25 mouse cellular contexts compared by ENCODE assay signal in genomic region chr9:51182716-51183710, GRCm38 (mm10). TPM values are rescaled to one million over a fixed set of nuclear protein-coding genes. Genes with fewer than 3 reads are reported as not detected.
A peak's percentile ranks its signal among the peaks of the same experiment; 100 is the strongest.
DNase-seq lines count a peak whose midpoint lies in the region; ATAC-seq and TF ChIP-seq lines count a peak whose summit lies in the region.
"Had no signal": no experiment of that assay in that cellular context is flagged by ENCODE, and none has a peak within 500 bp of the region (broad histone marks: within the 10 kb centered on the region; RNA-seq: fewer than 3 reads in every experiment).

No protein-coding gene starts in this region.

- H3K4me1 ChIP-seq in liver, adult 2 months (ENCODE audit: control insufficient read depth, insufficient read depth, low read length), result no peaks in the 10 kb centered on the region
- H3K4me1 ChIP-seq in small intestine, adult 2 months (ENCODE audit: control insufficient read depth, insufficient read depth, insufficient read length, low read length), result no peaks in the 10 kb centered on the region
- no peaks in the 10 kb centered on the region for H3K4me1 ChIP-seq in forebrain, embryonic 11.5 days (replicated peaks; ENCODE audit: control insufficient read depth, insufficient read depth, low read length)
- H3K4me1 ChIP-seq: forebrain, embryonic 13.5 days; heart, embryonic 13.5 days; hindbrain, embryonic 12.5 days had no signal

- DNase-seq in liver, adult 2 months (ENCODE audit: extremely low read depth, low read depth, low spot score), result peak; percentile 3
- no peak for DNase-seq in liver
- DNase-seq in A20 (ENCODE audit: low read depth, low spot score), result peak; percentile 95
- peak; percentile 65 to 66 for DNase-seq in B cell, adult 2 months
- no peak for DNase-seq in forebrain, embryonic 11.5 days (ENCODE audit: low spot score)
- no peak for DNase-seq in layer of hippocampus, postnatal 25 days (ENCODE audit: extremely low spot score in 1 of 2, low spot score in 1 of 2)
- DNase-seq in heart, postnatal 4 days, result no peak
- DNase-seq: adrenal gland, postnatal 14 days; cerebellum, adult 18-20 months; forebrain, postnatal 0 days; gastrocnemius, postnatal 25 days; heart, postnatal 36 days had no signal

- no peak overlapping the region for H3K27ac ChIP-seq in liver, adult 2 months (replicated peaks; ENCODE audit: insufficient read depth, low read depth, low read length)
- 0 out of 2 replicates have a peak overlapping the region, but pooled peaks have one; percentile 18 for H3K27ac ChIP-seq in small intestine, adult 2 months (ENCODE audit: insufficient read depth, low read depth, low read length)
- no peak overlapping the region for H3K27ac ChIP-seq in forebrain, embryonic 11.5 days (ENCODE audit: low read depth, low read length)
- H3K27ac ChIP-seq: embryonic facial prominence, embryonic 13.5 days; forebrain, embryonic 13.5 days; heart, embryonic 13.5 days; hindbrain, embryonic 12.5 days; hindbrain, postnatal 0 days had no signal

- no peak overlapping the region for H3K9ac ChIP-seq in liver, adult 2 months (ENCODE audit: low read depth, low read length)
- no peak overlapping the region for H3K9ac ChIP-seq in forebrain, embryonic 11.5 days (ENCODE audit: low read length)
- H3K9ac ChIP-seq: embryonic facial prominence, embryonic 13.5 days; forebrain, embryonic 13.5 days; forebrain, postnatal 0 days; heart, embryonic 13.5 days; hindbrain, embryonic 12.5 days had no signal

- no peak for TF ChIP-seq POLR2A in liver, adult 2 months (IDR thresholded peaks at IDR 0.05; ENCODE audit: extremely low read depth, insufficient read depth, low read length)
- no peak for TF ChIP-seq POLR2A in small intestine, adult 2 months (IDR thresholded peaks at IDR 0.05; ENCODE audit: low read depth, low read length)

- H3K4me3 ChIP-seq in liver, adult 2 months (ENCODE audit: insufficient read depth, low read depth, low read length), result no peak overlapping the region
- no peak overlapping the region for H3K4me3 ChIP-seq in small intestine, adult 2 months (ENCODE audit: low read depth, low read length)
- no peak overlapping the region for H3K4me3 ChIP-seq in forebrain, embryonic 11.5 days (ENCODE audit: low read depth, low read length)
- H3K4me3 ChIP-seq: embryonic facial prominence, embryonic 13.5 days; forebrain, embryonic 13.5 days; heart, embryonic 13.5 days; hindbrain, embryonic 12.5 days had no signal

- TF ChIP-seq CTCF in liver, adult 2 months (IDR thresholded peaks at IDR 0.05; ENCODE audit: low read depth, low read length), result no peak
- no peak for TF ChIP-seq CTCF in small intestine, adult 2 months (IDR thresholded peaks at IDR 0.05; ENCODE audit: extremely low read depth, insufficient read length, insufficient replicate concordance, low read depth, low read length)

- H3K4me2 ChIP-seq in forebrain, embryonic 11.5 days (ENCODE audit: low read depth, low read length, severe bottlenecking), result no peak overlapping the region
- H3K4me2 ChIP-seq: embryonic facial prominence, embryonic 13.5 days; forebrain, embryonic 13.5 days; heart, embryonic 13.5 days; hindbrain, embryonic 12.5 days had no signal

- no peaks in the 10 kb centered on the region for H3K36me3 ChIP-seq in liver, adult 2 months (ENCODE audit: control insufficient read depth, insufficient read depth, low read length)
- H3K36me3 ChIP-seq in small intestine, adult 2 months (ENCODE audit: control insufficient read depth, insufficient read depth, low read length), result no peaks in the 10 kb centered on the region
- no peaks in the 10 kb centered on the region for H3K36me3 ChIP-seq in forebrain, embryonic 11.5 days (ENCODE audit: control insufficient read depth, insufficient read depth, low read length)
- H3K36me3 ChIP-seq: embryonic facial prominence, embryonic 13.5 days; heart, embryonic 13.5 days; hindbrain, embryonic 12.5 days had no signal

- no peak for ATAC-seq in forebrain, embryonic 11.5 days (replicated peaks; ENCODE audit: low FRiP score)
- ATAC-seq: activated CD4-positive, CD25-positive, alpha-beta regulatory T cell, adult 4 months; forebrain, embryonic 13.5 days; forebrain, postnatal 0 days; hindbrain, postnatal 0 days; Patski had no signal

- no peaks in the 10 kb centered on the region for H3K79me2 ChIP-seq in liver, adult 2 months (ENCODE audit: control insufficient read depth, insufficient read depth, low read length)

- 68% methylated on average over 15 of the region's 15 CpGs for WGBS in liver, adult 2 months
- WGBS in small intestine, adult 2 months, result 71% methylated on average over 15 of the region's 15 CpGs
- WGBS in forebrain, embryonic 11.5 days, result 88% methylated on average over 15 of the region's 15 CpGs

- H3K27me3 ChIP-seq in liver, adult 2 months (ENCODE audit: control insufficient read depth, insufficient read depth, low read length), result no peaks in the 10 kb centered on the region
- H3K27me3 ChIP-seq in small intestine, adult 2 months (ENCODE audit: control insufficient read depth, insufficient read depth, low read length), result no peaks in the 10 kb centered on the region
- no peaks in the 10 kb centered on the region for H3K27me3 ChIP-seq in forebrain, embryonic 11.5 days (ENCODE audit: control insufficient read depth, insufficient read depth, low read length)
- H3K27me3 ChIP-seq: forebrain, embryonic 13.5 days; heart, embryonic 13.5 days; hindbrain, embryonic 12.5 days; Patski had no signal

- no peaks in the 10 kb centered on the region for H3K9me3 ChIP-seq in forebrain, embryonic 11.5 days (ENCODE audit: control insufficient read depth, low read length)
- H3K9me3 ChIP-seq: embryonic facial prominence, embryonic 13.5 days; forebrain, embryonic 13.5 days; heart, embryonic 13.5 days; hindbrain, embryonic 12.5 days had no signal

RNA-seq across cellular contexts. Expression of gene Gm32742, which starts 17.7 kb away (rescaled TPM):
- under 0.01 TPM in 1 of 2 replicates, not detected in the other for total RNA-seq in liver, adult 2 months (2014; rRNA removed)
- polyA plus RNA-seq in liver, adult 2 months (2012; rRNA removed), result not detected in 2 replicates
- polyA plus RNA-seq in small intestine, adult 2 months (2012; rRNA removed), result 0.52 and 0.75 TPM in 2 replicates
- polyA plus RNA-seq in forebrain, embryonic 11.5 days (2014; fragmentation: Nextera tagmentation; extraction: Ambion mirVana), result not detected in 2 replicates
- total RNA-seq in layer of hippocampus, postnatal 25 days (2021), result not detected
- not detected for total RNA-seq in heart, postnatal 4 days (2021)
- total RNA-seq: adrenal gland, adult 18-20 months; adrenal gland, postnatal 14 days; forebrain, postnatal 0 days; gastrocnemius, adult 18-20 months; gastrocnemius, postnatal 25 days; heart, adult 8-10 months; heart, postnatal 36 days; hindbrain, postnatal 0 days had no signal
- polyA plus RNA-seq: activated CD4-positive, CD25-positive, alpha-beta regulatory T cell, adult 4 months; forebrain, embryonic 13.5 days; heart, postnatal 0 days had no signal

RNA-seq across cellular contexts. Expression of gene Pou2af1, which starts 30.5 kb away (rescaled TPM):
- total RNA-seq in liver, adult 2 months (2014; rRNA removed), result 0.37 and 1.0 TPM in 2 replicates
- polyA plus RNA-seq in liver, adult 2 months (2012; rRNA removed), result 0.63 and 0.78 TPM in 2 replicates
- 14.0 and 32.6 TPM in 2 replicates for polyA plus RNA-seq in small intestine, adult 2 months (2012; rRNA removed)
- polyA plus RNA-seq in forebrain, embryonic 11.5 days (2014; fragmentation: Nextera tagmentation; extraction: Ambion mirVana), result not detected in 2 replicates
- under 1 TPM in 1 of 2 experiments, not detected in 1; 0.10 TPM for total RNA-seq in layer of hippocampus, postnatal 25 days (2021)
- under 1 TPM; 0.32 to 0.45 TPM for total RNA-seq in heart, postnatal 4 days (2021)
- total RNA-seq: granulocyte monocyte progenitor cell, adult 5-6 weeks had no signal
- polyA plus RNA-seq: forebrain, postnatal 0 days; heart, embryonic 13.5 days; hindbrain, embryonic 12.5 days; Patski had no signal

Comparison
In these comparisons a context has a peak if more than half of its experiments do, and no peak if none do; other contexts are left out.
1. DNase-seq: peak in liver, adult 2 months (single experiment), A20 (single experiment) and B cell, adult 2 months (2 of 2); none in liver (single experiment), forebrain, embryonic 11.5 days (single experiment), layer of hippocampus, postnatal 25 days (0 of 2) and heart, postnatal 4 days (single experiment).